Mouse (Mus musculus): ENCODE measurements around the gene Parp14.
"Not testable (repeated sequence)": the region's sequence is repeated elsewhere in the genome, so short reads cannot be mapped to it uniquely, and the experiment has no call there.

GRCm38 (mm10) chr16:35891603-35892002 is 20.3 kb upstream of the Parp14 start:
- not testable (repeated sequence) for TF ChIP-seq CTCF (conservative IDR thresholded peaks at IDR 0.05; ENCODE audit: low read length); NANOG (IDR thresholded peaks at IDR 0.05; ENCODE audit: borderline replicate concordance, low read length); POU5F1 (IDR thresholded peaks at IDR 0.05; ENCODE audit: borderline replicate concordance, low read length)

Data from E14TG2a.4 (cell line).